Comparison of ENCODE assay signal across 13 mouse cellular contexts in the genomic region with DNA sequence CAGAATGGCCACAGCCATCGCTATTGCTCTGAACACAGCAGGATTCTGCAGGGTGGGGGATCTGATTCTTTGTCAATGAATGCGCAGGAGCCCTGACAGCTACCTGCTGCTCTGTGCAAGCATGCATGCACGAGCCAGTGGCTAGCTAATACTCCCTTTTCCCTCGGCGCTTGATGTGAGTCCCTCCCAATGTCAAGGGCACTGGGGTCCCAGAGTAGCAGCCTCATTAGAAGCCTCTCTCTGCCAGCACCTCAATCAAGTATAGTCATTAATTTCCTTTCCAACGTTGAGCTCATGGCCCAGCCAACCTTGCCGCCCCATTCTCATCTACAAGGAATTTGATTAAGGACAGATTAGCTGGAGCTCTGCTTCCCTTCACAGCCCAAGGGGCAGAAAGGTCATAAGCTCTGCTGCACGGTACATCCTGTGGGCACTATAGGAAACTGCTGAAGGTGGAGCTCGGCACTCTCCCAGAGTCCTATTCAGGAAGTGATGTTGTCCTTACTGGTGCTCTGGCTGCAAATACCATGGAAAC.
DNase-seq lines count a peak whose midpoint lies in the region; ATAC-seq and TF ChIP-seq lines count a peak whose summit lies in the region.
"Had no signal": no experiment of that assay in that cellular context is flagged by ENCODE, and none has a peak within 500 bp of the region (broad histone marks: within the 10 kb centered on the region; RNA-seq: fewer than 3 reads in every experiment).

No protein-coding gene starts in this region.

- no peaks in the 10 kb centered on the region for H3K27me3 ChIP-seq in heart, postnatal 0 days (ENCODE audit: control insufficient read depth, insufficient read depth, low read length)
- H3K27me3 ChIP-seq in cerebellum, adult 2 months (ENCODE audit: control insufficient read depth, insufficient read depth, low read length), result no peaks in the 10 kb centered on the region
- H3K27me3 ChIP-seq: embryonic facial prominence, embryonic 13.5 days; liver, embryonic 13.5 days; neural tube, embryonic 13.5 days; Patski had no signal

- H3K4me1 ChIP-seq in heart, postnatal 0 days (ENCODE audit: control insufficient read depth, insufficient read depth), result no peaks in the 10 kb centered on the region
- peaks cover 12% of the 10 kb centered on the region; the same call in 1 of the 2 replicates for H3K4me1 ChIP-seq in cerebellum, adult 2 months (ENCODE audit: control insufficient read depth, insufficient read depth, low read length)
- H3K4me1 ChIP-seq: liver, embryonic 13.5 days; neural tube, embryonic 13.5 days had no signal

- TF ChIP-seq POLR2A in cerebellum, adult 2 months (IDR thresholded peaks at IDR 0.05; ENCODE audit: borderline replicate concordance, insufficient read depth, low read length), result no peak

- H3K4me2 ChIP-seq in heart, postnatal 0 days (ENCODE audit: low read depth, low read length), result no peak overlapping the region
- H3K4me2 ChIP-seq: embryonic facial prominence, embryonic 13.5 days; liver, embryonic 13.5 days; neural tube, embryonic 13.5 days had no signal

- no peak for TF ChIP-seq CTCF in heart, postnatal 0 days (IDR thresholded peaks at IDR 0.05; ENCODE audit: low read depth)
- no peak for TF ChIP-seq CTCF in cerebellum, adult 2 months (IDR thresholded peaks at IDR 0.05; ENCODE audit: borderline replicate concordance, insufficient read depth, low read depth, low read length)

- no peak for TF ChIP-seq EP300 in heart, postnatal 0 days (IDR thresholded peaks at IDR 0.05; ENCODE audit: low read depth)

- H3K4me3 ChIP-seq in heart, postnatal 0 days (ENCODE audit: low read depth, low read length), result no peak overlapping the region
- H3K4me3 ChIP-seq in cerebellum, adult 2 months (replicated peaks; ENCODE audit: insufficient read depth, low read depth, low read length), result no peak overlapping the region
- H3K4me3 ChIP-seq: embryonic facial prominence, embryonic 13.5 days; liver, embryonic 13.5 days; neural tube, embryonic 13.5 days had no signal

- peak; percentile 69 for ATAC-seq in heart, postnatal 0 days (ENCODE audit: insufficient read depth, low read depth)
- ATAC-seq: Patski had no signal

- peak; percentile 66 for DNase-seq in ES-CJ7 (ENCODE audit: low read depth, low spot score)
- peak; percentile 46 for DNase-seq in R1 (ENCODE audit: low read depth, low spot score)
- DNase-seq in heart, postnatal 0 days (ENCODE audit: low spot score), result peak; percentile 14
- DNase-seq in kidney, postnatal 36 days, result peak; percentile 37 to 62
- DNase-seq in testis, postnatal 10 days (ENCODE audit: low spot score), result no peak
- DNase-seq in neural tube, embryonic 10.5 days (ENCODE audit: extremely low spot score, low spot score), result no peak
- no peak for DNase-seq in cerebellum, adult 2 months
- DNase-seq: liver, embryonic 13.5 days; spleen, adult 18-20 months; thymus, postnatal 4 days had no signal

- no peaks in the 10 kb centered on the region for H3K36me3 ChIP-seq in heart, postnatal 0 days (replicated peaks; ENCODE audit: control insufficient read depth, insufficient read depth, low read length)
- H3K36me3 ChIP-seq: embryonic facial prominence, embryonic 13.5 days; liver, embryonic 13.5 days; neural tube, embryonic 13.5 days had no signal

- WGBS in heart, postnatal 0 days, result 43% methylated on average over 9 of the region's 9 CpGs
- 76% methylated on average over 9 of the region's 9 CpGs for WGBS in cerebellum, adult 2 months

- no peaks in the 10 kb centered on the region for H3K9me3 ChIP-seq in heart, postnatal 0 days (replicated peaks; ENCODE audit: control insufficient read depth, low read length)
- H3K9me3 ChIP-seq: embryonic facial prominence, embryonic 13.5 days; liver, embryonic 13.5 days; neural tube, embryonic 13.5 days had no signal

- no peak overlapping the region for H3K9ac ChIP-seq in heart, postnatal 0 days (replicated peaks; ENCODE audit: low read depth, low read length)
- H3K9ac ChIP-seq: embryonic facial prominence, embryonic 13.5 days; liver, embryonic 13.5 days; neural tube, embryonic 13.5 days had no signal

- no peak overlapping the region for H3K27ac ChIP-seq in heart, postnatal 0 days (ENCODE audit: low read depth)
- H3K27ac ChIP-seq in cerebellum, adult 2 months (ENCODE audit: insufficient read depth, low read length), result no peak overlapping the region
- H3K27ac ChIP-seq: embryonic facial prominence, embryonic 13.5 days; liver, embryonic 13.5 days; neural tube, embryonic 13.5 days had no signal

Comparison
In these comparisons a context has a peak if more than half of its experiments do, and no peak if none do; other contexts are left out.
1. DNase-seq: peak in ES-CJ7 (single experiment), R1 (single experiment), heart, postnatal 0 days (single experiment) and kidney, postnatal 36 days (2 of 2); none in testis, postnatal 10 days (single experiment), neural tube, embryonic 10.5 days (single experiment) and cerebellum, adult 2 months (0 of 2).